Mouse (Mus musculus) thymus, adult 2 months (tissue): Measurements from ENCODE around the gene Cog2. TPM values are rescaled to one million over a fixed set of nuclear protein-coding genes. Genes with fewer than 3 reads are reported as not detected.

Experiments used
- DNase-seq: peaks from one replicate; pipeline ENCODE4 v3.0.0; 2021
- H3K27ac ChIP-seq: fragments of 200-500 bp; 2 replicates; pipeline ENCODE4 v1.5.1; 2012; ENCODE audit warnings: low read length, control low read depth; ENCODE audit not compliant: control insufficient read depth, insufficient read depth
- H3K27me3 ChIP-seq: fragments of 200-500 bp; 2 replicates; pipeline ENCODE4 v1.6.1; 2012; ENCODE audit warnings: mild to moderate bottlenecking, low read length, moderate library complexity, mixed read lengths; ENCODE audit not compliant: control insufficient read depth, insufficient read depth
- H3K36me3 ChIP-seq: fragments of 200-500 bp; 2 replicates; pipeline ENCODE4 v1.6.1; 2012; ENCODE audit warnings: mild to moderate bottlenecking, low read length, moderate library complexity; ENCODE audit not compliant: control insufficient read depth, insufficient read depth
- H3K4me1 ChIP-seq: fragments of 200-500 bp; replicated peaks from 2 replicates; pipeline ENCODE4 v1.6.1; 2012; ENCODE audit warnings: low read length; ENCODE audit not compliant: control insufficient read depth, insufficient read depth
- H3K4me3 ChIP-seq: fragments of 200-500 bp; 2 replicates; pipeline ENCODE4 v1.5.1; 2012; ENCODE audit warnings: mild to moderate bottlenecking, low read length, control low read depth, moderate library complexity; ENCODE audit not compliant: control insufficient read depth, insufficient read depth
- CTCF ChIP-seq: fragments of 200-500 bp; IDR thresholded peaks from 2 replicates; pipeline ENCODE4 v1.5.1; 2012; ENCODE audit warnings: mild to moderate bottlenecking, control low read depth, low read length, moderate library complexity, borderline replicate concordance; ENCODE audit not compliant: control insufficient read depth, poor library complexity, insufficient read depth; ENCODE audit errors: extremely low read depth
- POLR2A ChIP-seq: fragments of 200-500 bp; IDR thresholded peaks from 2 replicates; pipeline ENCODE4 v1.6.1; 2012; ENCODE audit warnings: mild to moderate bottlenecking, low read length, control low read depth, moderate library complexity; ENCODE audit not compliant: control insufficient read depth, poor library complexity, insufficient read depth; ENCODE audit errors: extremely low read depth
- WGBS: fragments of 180-500 bp; shearing (Covaris S2); methylation state at CpG from one replicate; pipeline ENCODE4 v1.1.7; 2018; 5-methylcytosine and 5-hydroxymethylcytosine counted together
- polyA plus RNA-seq: library from polyadenylated mRNA; depleted of rRNA; stranded (reverse); fragments of >200 nt; gene quantifications from 2 replicates; pipeline ENCODE4 v1.2.3, GENCODE M21; 2012

Gene Cog2
- polyA plus RNA-seq, 1 experiment, result 33.8 TPM

- Histone ChIP-seq H3K36me3 (no peaks in the 10 kb centered on the region), H3K4me3 (no peak overlapping the region), H3K4me1 (no peaks in the 10 kb centered on the region; the same call in 1 of the 2 replicates), H3K27ac (no peak overlapping the region), H3K27me3 (no peaks in the 10 kb centered on the region)
- 75% methylated on average over 8 of the region's 8 CpGs for WGBS
- TF ChIP-seq POLR2A (no peak), CTCF (no peak)
- no peak for DNase-seq
Measured at GRCm38 (mm10) chr8:124507572-124508320, 12.8 kb upstream of the Cog2 start.

- TF ChIP-seq POLR2A (no peak), CTCF (no peak)
- Histone ChIP-seq H3K4me1 (no peaks in the 10 kb centered on the region; the same call in 1 of the 2 replicates), H3K27ac (no peak overlapping the region), H3K36me3 (no peaks in the 10 kb centered on the region), H3K27me3 (no peaks in the 10 kb centered on the region), H3K4me3 (no peak overlapping the region)
- DNase-seq, result no peak
- 74% methylated on average over 6 of the region's 6 CpGs for WGBS
Measured at GRCm38 (mm10) chr8:124508321-124508695, 12.3 kb upstream of the Cog2 start.

GRCm38 (mm10) chr8:124509156-124509555 lies 11.4 kb upstream of the Cog2 start:
- Histone ChIP-seq H3K4me1 (no peaks in the 10 kb centered on the region; the same call in 1 of the 2 replicates), H3K4me3 (no peak overlapping the region), H3K36me3 (no peaks in the 10 kb centered on the region), H3K27me3 (no peaks in the 10 kb centered on the region), H3K27ac (no peak overlapping the region)
- TF ChIP-seq POLR2A (no peak), CTCF (no peak)
- DNase-seq, result peak; percentile 2
- WGBS, result 2% methylated on average over 3 of the region's 3 CpGs

GRCm38 (mm10) chr8:124516039-124516438 lies 4.5 kb upstream of the Cog2 start:
- TF ChIP-seq POLR2A (no peak), CTCF (no peak)
- no peak overlapping the region for H3K4me3 ChIP-seq
- H3K27me3 ChIP-seq, result no peaks in the 10 kb centered on the region
- 0 out of 2 replicates have a peak, but pooled peaks cover 2% of the 10 kb centered on the region for H3K4me1 ChIP-seq
- DNase-seq, result no peak
- no peak overlapping the region for H3K27ac ChIP-seq
- WGBS, result 71% methylated on average over 3 of the region's 3 CpGs
- H3K36me3 ChIP-seq, result no peaks in the 10 kb centered on the region

- WGBS, result 39% methylated on average over 6 of the region's 6 CpGs
- H3K27me3 ChIP-seq, result no peaks in the 10 kb centered on the region
- H3K27ac ChIP-seq, result no peak overlapping the region
- DNase-seq, result no peak
- TF ChIP-seq POLR2A (no peak), CTCF (no peak)
- H3K36me3 ChIP-seq, result no peaks in the 10 kb centered on the region
- H3K4me1 ChIP-seq, result peaks cover 4% of the 10 kb centered on the region
- H3K4me3 ChIP-seq, result no peak overlapping the region
Measured at GRCm38 (mm10) chr8:124516525-124516924, 4.0 kb upstream of the Cog2 start.

- H3K27me3 ChIP-seq, result no peaks in the 10 kb centered on the region
- no peaks in the 10 kb centered on the region for H3K36me3 ChIP-seq
- WGBS, result 68% methylated on average over 6 of the region's 6 CpGs
- no peak overlapping the region for H3K27ac ChIP-seq
- DNase-seq, result no peak
- TF ChIP-seq POLR2A (no peak), CTCF (no peak)
- peaks cover 8% of the 10 kb centered on the region for H3K4me1 ChIP-seq
- H3K4me3 ChIP-seq, result no peak overlapping the region
Measured at GRCm38 (mm10) chr8:124517142-124517541, 3.4 kb upstream of the Cog2 start.
